Mouse (Mus musculus): ENCODE measurements at regions not wholly inside any gene's neighbourhood (a gene's known extent, or its start where the extent isn't known, plus 50 kb on each side); places are given as distances from the start of the nearest gene placed in this dataset.
"Not testable (repeated sequence)": the region's sequence is repeated elsewhere in the genome, so short reads cannot be mapped to it uniquely, and the experiment has no call there.

DNA sequence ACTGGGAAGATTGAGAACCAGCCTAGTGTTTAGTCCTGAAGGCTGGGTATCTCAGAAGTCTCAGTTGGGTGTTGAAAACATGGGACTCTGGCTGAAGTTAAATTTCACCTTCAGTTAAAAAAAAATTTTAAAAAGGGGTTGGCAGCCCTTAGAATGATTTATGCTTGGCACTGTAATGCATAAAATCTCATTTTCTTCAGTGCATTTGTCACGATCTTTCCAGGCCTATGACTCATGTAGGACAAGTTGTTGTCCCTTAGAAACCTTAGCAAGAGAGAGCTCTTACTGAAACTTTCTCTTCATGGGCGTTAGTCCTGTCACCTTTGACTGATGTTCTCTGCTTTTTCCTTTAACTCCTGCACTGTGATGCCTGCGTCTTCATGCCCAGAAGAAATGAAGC is 2413.4 kb downstream of the Cntnap5b start:
- H3K9ac ChIP-seq (replicated peaks; ENCODE audit: low read length, poor library complexity, severe bottlenecking): no peak overlapping the region
- no peaks in the 10 kb centered on the region for H3K4me1 ChIP-seq (ENCODE audit: insufficient read depth, low read length)
- DNase-seq (ENCODE audit: low spot score) (no peak), ATAC-seq (ENCODE audit: low FRiP score) (no peak)
- no peak for TF ChIP-seq CTCF (IDR thresholded peaks at IDR 0.05)
- no peak overlapping the region for H3K4me2 ChIP-seq (ENCODE audit: low read depth, low read length, poor library complexity, severe bottlenecking)
- H3K4me3 ChIP-seq (ENCODE audit: low read depth, low read length): no peak overlapping the region
- no peaks in the 10 kb centered on the region for H3K9me3 ChIP-seq (ENCODE audit: low read length)
- WGBS: 69% methylated on average over 3 of the region's 3 CpGs
- H3K36me3 ChIP-seq (ENCODE audit: insufficient read depth, low read length): no peaks in the 10 kb centered on the region
- no peak overlapping the region for H3K27ac ChIP-seq (ENCODE audit: low read depth, low read length)
- H3K27me3 ChIP-seq (ENCODE audit: insufficient read depth, low read length): no peaks in the 10 kb centered on the region

- no peaks in the 10 kb centered on the region for H3K9me3 ChIP-seq (ENCODE audit: low read length)
- 85% methylated on average over 3 of the region's 3 CpGs for WGBS
- no peak overlapping the region for H3K9ac ChIP-seq (replicated peaks; ENCODE audit: low read length, poor library complexity, severe bottlenecking)
- no peaks in the 10 kb centered on the region for H3K27me3 ChIP-seq (ENCODE audit: insufficient read depth, low read length)
- H3K36me3 ChIP-seq (ENCODE audit: insufficient read depth, low read length): no peaks in the 10 kb centered on the region
- H3K4me1 ChIP-seq (ENCODE audit: insufficient read depth, low read length): no peaks in the 10 kb centered on the region
- TF ChIP-seq CTCF (IDR thresholded peaks at IDR 0.05): no peak
- ATAC-seq (ENCODE audit: low FRiP score) (no peak), DNase-seq (ENCODE audit: low spot score) (no peak)
- H3K4me2 ChIP-seq (ENCODE audit: low read depth, low read length, poor library complexity, severe bottlenecking): no peak overlapping the region
- H3K4me3 ChIP-seq (ENCODE audit: low read depth, low read length): no peak overlapping the region
- H3K27ac ChIP-seq (ENCODE audit: low read depth, low read length): no peak overlapping the region
These were observed 2462.9 kb downstream of the Cntnap5b start for GRCm38 (mm10) chr1:102235473-102235872.

DNA sequence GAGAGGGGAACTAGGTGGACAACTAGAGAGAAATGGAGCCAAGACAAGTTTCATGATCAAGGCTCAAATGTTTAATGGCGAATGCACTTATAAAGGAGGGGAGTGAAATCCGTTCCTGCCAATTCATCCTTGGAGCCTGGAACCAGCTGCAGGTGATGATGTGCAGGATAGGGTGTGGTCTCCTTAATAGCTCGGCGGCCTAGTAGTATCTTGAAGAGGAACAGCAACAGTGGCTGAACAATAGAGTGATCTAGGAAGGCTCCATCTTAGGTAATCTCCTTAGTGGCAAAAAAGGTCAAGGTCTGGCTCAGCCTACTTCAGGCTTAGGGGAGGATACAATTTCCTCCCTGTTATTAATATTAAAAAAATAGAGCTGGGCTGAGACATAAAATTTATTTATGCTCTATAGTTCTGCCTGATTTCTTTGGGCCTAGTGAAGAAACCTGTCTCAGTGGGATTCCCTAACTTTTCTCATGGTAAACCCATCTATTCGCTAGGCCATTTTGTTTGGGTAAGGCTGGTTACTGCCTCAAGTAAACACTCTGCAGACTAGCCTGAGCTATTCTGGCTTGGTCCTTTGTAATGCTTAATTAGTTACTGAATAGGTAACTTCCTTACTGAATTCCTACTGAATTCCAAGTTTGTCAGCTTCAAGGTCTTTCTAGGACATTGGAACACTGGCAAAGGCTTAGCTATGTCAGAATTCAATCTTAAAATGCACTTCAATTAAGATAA is 2490.7 kb downstream of the Cntnap5b start:
- ATAC-seq (ENCODE audit: low FRiP score): not testable (repeated sequence)
- WGBS: 96% methylated on average over 5 of the region's 5 CpGs

DNA sequence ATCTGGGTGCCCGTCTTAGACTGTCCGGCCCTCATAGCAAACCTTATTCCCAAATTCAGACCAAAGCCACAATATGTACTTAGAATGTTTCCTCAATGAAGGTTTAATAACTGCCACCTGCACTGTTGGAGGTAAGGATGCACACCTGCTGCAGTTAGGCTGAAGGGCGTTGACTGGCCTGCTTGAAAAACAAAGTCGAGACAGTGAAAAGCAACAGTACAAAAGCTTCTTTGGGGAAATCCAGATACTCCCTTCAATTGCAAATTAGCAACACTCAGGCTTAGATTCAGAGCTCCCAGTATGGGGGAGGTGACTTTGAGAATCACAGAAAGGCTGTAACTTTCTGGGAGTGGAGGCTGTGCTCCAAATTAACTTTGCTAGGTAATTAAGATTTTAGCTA is 2491.9 kb downstream of the Cntnap5b start:
- 82% methylated on average over 4 of the region's 4 CpGs for WGBS
- DNase-seq (ENCODE audit: low spot score); ATAC-seq (ENCODE audit: low FRiP score); H3K9me3 ChIP-seq (ENCODE audit: low read length); H3K36me3 ChIP-seq (ENCODE audit: insufficient read depth, low read length); H3K4me2 ChIP-seq (ENCODE audit: low read depth, low read length, poor library complexity, severe bottlenecking); H3K27me3 ChIP-seq (ENCODE audit: insufficient read depth, low read length); H3K4me3 ChIP-seq (ENCODE audit: low read depth, low read length); H3K9ac ChIP-seq (replicated peaks; ENCODE audit: low read length, poor library complexity, severe bottlenecking); H3K27ac ChIP-seq (ENCODE audit: low read depth, low read length); H3K4me1 ChIP-seq (ENCODE audit: insufficient read depth, low read length): not testable (repeated sequence)

More for the DNA sequence above, 2490.7 kb downstream of the Cntnap5b start:
- DNase-seq (ENCODE audit: low spot score); H3K4me1 ChIP-seq (ENCODE audit: insufficient read depth, low read length); H3K4me2 ChIP-seq (ENCODE audit: low read depth, low read length, poor library complexity, severe bottlenecking); H3K27ac ChIP-seq (ENCODE audit: low read depth, low read length); H3K36me3 ChIP-seq (ENCODE audit: insufficient read depth, low read length); H3K9me3 ChIP-seq (ENCODE audit: low read length); H3K9ac ChIP-seq (replicated peaks; ENCODE audit: low read length, poor library complexity, severe bottlenecking); H3K27me3 ChIP-seq (ENCODE audit: insufficient read depth, low read length); H3K4me3 ChIP-seq (ENCODE audit: low read depth, low read length): not testable (repeated sequence)

DNA sequence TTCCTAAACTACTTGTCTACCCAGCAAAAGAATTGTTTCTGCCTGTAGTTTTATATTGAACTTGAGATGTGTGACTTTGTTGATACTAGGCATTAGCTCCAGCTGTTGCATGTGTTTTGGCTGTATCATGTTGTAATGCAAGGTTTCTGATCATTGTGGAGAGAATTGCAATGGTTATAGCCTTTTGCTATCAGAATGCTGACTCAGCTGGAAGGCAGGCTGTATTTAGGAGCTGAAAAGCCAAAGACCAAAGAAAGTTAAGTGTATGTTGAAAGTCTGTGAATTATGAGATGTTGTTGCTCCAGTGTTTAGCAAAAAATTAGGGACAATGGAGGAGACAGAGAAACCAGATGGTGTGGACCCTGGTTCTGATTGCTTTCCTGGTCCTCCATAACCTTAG is 2493.9 kb upstream of the Cdh20 start:
- no peak for TF ChIP-seq CTCF (IDR thresholded peaks at IDR 0.05)
- H3K9me3 ChIP-seq (ENCODE audit: low read length): no peaks in the 10 kb centered on the region
- H3K36me3 ChIP-seq (ENCODE audit: insufficient read depth, low read length): no peaks in the 10 kb centered on the region
- H3K27ac ChIP-seq (ENCODE audit: low read depth, low read length): no peak overlapping the region
- H3K4me1 ChIP-seq (ENCODE audit: insufficient read depth, low read length): no peaks in the 10 kb centered on the region
- no peak overlapping the region for H3K9ac ChIP-seq (replicated peaks; ENCODE audit: low read length, poor library complexity, severe bottlenecking)
- no peak overlapping the region for H3K4me3 ChIP-seq (ENCODE audit: low read depth, low read length)
- ATAC-seq (ENCODE audit: low FRiP score) (no peak), DNase-seq (ENCODE audit: low spot score) (no peak)
- no peaks in the 10 kb centered on the region for H3K27me3 ChIP-seq (ENCODE audit: insufficient read depth, low read length)
- no peak overlapping the region for H3K4me2 ChIP-seq (ENCODE audit: low read depth, low read length, poor library complexity, severe bottlenecking)

GRCm38 (mm10) chr1:102288288-102288687 is 2480.0 kb upstream of the Cdh20 start:
- H3K9me3 ChIP-seq (ENCODE audit: low read length): no peaks in the 10 kb centered on the region
- no peaks in the 10 kb centered on the region for H3K36me3 ChIP-seq (ENCODE audit: insufficient read depth, low read length)
- no peak for TF ChIP-seq CTCF (IDR thresholded peaks at IDR 0.05)
- DNase-seq (ENCODE audit: low spot score) (no peak), ATAC-seq (ENCODE audit: low FRiP score) (no peak)
- no peaks in the 10 kb centered on the region for H3K27me3 ChIP-seq (ENCODE audit: insufficient read depth, low read length)
- H3K4me2 ChIP-seq (ENCODE audit: low read depth, low read length, poor library complexity, severe bottlenecking): no peak overlapping the region
- 7% methylated on average over 1 of the region's 1 CpGs for WGBS
- H3K27ac ChIP-seq (ENCODE audit: low read depth, low read length): no peak overlapping the region
- no peak overlapping the region for H3K4me3 ChIP-seq (ENCODE audit: low read depth, low read length)
- no peaks in the 10 kb centered on the region for H3K4me1 ChIP-seq (ENCODE audit: insufficient read depth, low read length)
- no peak overlapping the region for H3K9ac ChIP-seq (replicated peaks; ENCODE audit: low read length, poor library complexity, severe bottlenecking)

All from midbrain, postnatal 0 days (tissue).